Mouse (Mus musculus): ENCODE measurements around the gene Gm6890.
"Not testable (repeated sequence)": the region's sequence is repeated elsewhere in the genome, so short reads cannot be mapped to it uniquely, and the experiment has no call there.

The Gm6890 gene

GRCm38 (mm10) chrX:74740627-74741026 is at the start of gene Gm6890:
TSS of gene Gm6890 (plus strand) at chrX:74740927.
- not testable (repeated sequence) for DNase-seq (ENCODE audit: low read depth, low spot score)

- DNase-seq (ENCODE audit: low read depth, low spot score): not testable (repeated sequence)
Observed at GRCm38 (mm10) chrX:74726195-74726594, 14.5 kb upstream of the Gm6890 start.

GRCm38 (mm10) chrX:74770715-74771114 is 30.0 kb downstream of the Gm6890 start:
- not testable (repeated sequence) for DNase-seq (ENCODE audit: low read depth, low spot score)

Data from embryo, embryonic 11.5 days (tissue).